Mouse (Mus musculus) cerebellum, adult 9-10 months (tissue): ENCODE measurements at regions not wholly inside any gene's neighbourhood (a gene's known extent, or its start where the extent isn't known, plus 50 kb on each side); places are given as distances from the start of the nearest gene placed in this dataset.

Experiments
- DNase-seq: peaks from one replicate; pipeline ENCODE4 v3.0.0; 2022

- DNase-seq = no peak
Observed at GRCm38 (mm10) chr2:9595236-9595850, 285.7 kb upstream of the 4930412O13Rik start.

DNA sequence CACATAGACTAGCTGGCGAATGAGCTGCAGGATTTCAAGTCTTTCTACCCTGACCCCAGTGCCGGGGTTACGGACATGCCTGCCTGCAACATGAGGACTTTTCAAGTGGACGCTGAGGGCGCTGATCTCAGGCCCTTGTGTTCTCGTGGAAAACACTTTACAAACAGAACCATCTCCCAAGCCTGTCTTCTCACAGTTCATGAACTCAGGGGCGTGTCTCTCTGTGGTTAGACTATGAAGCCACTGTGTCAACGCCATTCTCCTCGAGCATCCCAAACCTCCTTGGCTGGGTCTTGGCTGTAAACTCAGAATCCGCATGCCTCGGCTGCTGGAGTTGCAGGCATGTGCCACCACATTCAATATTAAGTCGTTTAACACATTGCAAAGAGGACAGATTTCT is 284.9 kb upstream of the 4930412O13Rik start:
- DNase-seq = no peak

GRCm38 (mm10) chr2:9604984-9605383 is 276.1 kb upstream of the 4930412O13Rik start:
- no peak for DNase-seq

- peak; percentile 25 for DNase-seq
Observed at GRCm38 (mm10) chr2:9607547-9607946, 273.5 kb upstream of the 4930412O13Rik start.

DNA sequence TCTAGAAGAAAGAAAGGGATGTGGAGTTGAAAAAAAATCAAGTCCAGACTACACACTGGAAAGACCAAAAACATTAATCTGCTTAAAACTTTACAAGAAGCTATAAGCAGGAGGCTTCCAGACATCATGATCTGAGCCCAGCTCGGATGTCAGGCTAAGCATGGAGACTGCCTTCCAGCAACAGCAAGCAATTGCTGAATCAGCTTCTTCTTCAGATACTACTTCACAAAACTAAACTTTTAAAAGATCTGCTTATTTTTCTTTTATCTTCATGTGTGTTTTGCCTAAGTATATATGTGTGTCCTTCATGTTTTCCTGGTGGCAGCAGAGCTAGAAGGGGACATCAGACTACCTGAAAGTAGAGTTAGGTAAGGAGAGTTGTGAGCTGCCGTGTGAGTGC is 266.6 kb upstream of the 4930412O13Rik start:
- DNase-seq = no peak

DNA sequence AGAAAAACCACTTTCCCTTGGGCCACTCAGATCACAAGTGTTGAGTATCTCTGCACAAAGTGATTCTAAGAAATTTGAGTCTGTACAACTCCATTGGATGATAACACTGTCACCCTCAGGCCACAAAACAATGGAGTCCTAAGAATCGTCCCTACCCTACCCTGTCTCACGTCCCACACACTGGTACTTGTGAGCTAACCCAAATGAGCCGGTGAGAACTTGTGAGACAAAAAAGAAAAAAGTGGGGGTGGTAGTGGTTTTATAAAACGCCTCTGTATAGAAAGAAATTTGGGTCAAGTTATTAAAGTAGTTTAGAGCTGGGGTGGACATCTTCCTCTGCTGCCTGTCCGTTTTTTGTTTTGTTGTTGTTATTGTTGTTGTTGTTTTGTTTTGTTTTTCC is 264.8 kb upstream of the 4930412O13Rik start:
- no peak for DNase-seq

GRCm38 (mm10) chr2:9620303-9621244 is 260.5 kb upstream of the 4930412O13Rik start:
- peak; percentile 87 for DNase-seq

GRCm38 (mm10) chr2:9623702-9624101 is 257.4 kb upstream of the 4930412O13Rik start:
- DNase-seq = no peak

DNA sequence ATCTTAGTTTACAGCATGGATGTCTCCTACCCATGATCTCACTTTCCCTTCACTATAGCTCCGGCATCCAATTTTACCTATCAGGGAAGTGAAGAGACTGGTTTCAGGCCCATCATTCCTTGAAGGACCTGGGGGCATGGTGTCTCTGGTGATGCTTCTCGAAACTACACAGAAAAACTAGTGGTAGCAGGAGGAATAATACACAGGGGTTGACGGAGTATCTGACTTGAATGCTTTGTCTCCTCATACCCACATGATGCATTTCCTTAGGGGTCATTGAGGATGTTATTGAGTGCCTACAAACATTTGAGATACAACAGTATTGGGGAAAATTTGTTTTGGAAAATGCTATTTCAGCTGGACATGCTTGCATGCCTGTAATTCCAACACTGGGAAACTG is 253.0 kb upstream of the 4930412O13Rik start:
- DNase-seq = no peak

- no peak for DNase-seq
Observed at GRCm38 (mm10) chr2:9632719-9633446, 248.2 kb upstream of the 4930412O13Rik start.

DNA sequence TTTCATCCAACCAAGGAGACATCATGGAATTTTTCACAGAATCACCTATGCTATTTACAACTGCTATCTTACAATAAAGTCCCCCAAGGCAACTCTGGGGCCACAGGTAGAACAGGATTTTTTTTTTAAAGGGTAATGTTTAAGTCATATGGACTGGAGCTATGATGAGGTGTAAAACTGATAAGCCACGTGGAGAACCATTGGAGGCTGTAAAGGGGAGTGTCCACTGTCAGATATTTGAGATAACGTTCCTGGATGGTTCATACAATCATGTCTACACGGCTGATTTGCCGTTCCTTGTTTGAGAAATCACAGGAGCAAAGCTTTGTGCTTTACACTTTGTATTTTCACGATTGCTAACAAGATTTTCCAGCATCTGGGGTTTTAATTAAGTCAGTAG is 241.8 kb upstream of the 4930412O13Rik start:
- DNase-seq = no peak

DNA sequence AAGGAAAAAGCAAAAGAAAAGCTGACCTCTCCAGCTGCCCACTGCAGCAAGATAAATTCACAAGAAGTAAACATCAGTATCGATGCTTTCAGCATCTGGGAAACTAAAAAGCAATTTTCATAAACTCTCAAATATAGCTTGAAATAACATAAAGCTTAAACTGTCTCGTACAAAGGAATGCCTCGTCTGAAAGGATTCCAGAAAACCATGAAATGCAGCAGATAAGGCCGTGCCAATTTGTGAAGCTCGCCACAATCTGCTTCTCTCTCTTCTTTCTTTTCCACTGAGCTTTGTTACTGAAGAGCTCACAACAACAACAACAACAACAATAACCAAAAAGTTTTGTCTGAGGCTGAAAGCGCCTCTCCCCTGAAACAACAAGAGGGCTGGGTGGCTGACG is 239.4 kb upstream of the 4930412O13Rik start:
- DNase-seq = no peak

GRCm38 (mm10) chr2:9642411-9642810 is 238.6 kb upstream of the 4930412O13Rik start:
- no peak for DNase-seq

GRCm38 (mm10) chr2:9646466-9646865 is 234.6 kb upstream of the 4930412O13Rik start:
- DNase-seq = no peak

GRCm38 (mm10) chr2:9646963-9647362 is 234.1 kb upstream of the 4930412O13Rik start:
- no peak for DNase-seq

DNA sequence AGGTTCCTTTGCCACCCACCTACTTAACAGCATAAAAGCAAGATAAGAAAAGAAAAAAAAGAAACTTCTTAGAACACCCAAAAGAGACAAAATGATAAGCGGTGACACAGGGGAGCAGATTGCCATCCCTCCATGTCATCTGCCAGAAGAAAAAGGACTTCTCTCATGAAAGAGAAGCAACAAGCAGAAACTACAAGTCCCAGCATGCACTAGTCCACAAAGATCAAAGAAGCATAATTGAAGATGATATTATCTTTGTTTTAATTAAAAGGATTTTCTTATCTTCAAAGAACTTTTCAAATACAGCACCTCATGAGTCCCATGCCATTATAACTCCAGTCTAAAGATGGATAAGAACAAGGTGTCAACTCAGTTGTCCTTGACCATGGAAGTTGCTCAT is 231.0 kb upstream of the 4930412O13Rik start:
- DNase-seq = no peak

- no peak for DNase-seq
Observed at GRCm38 (mm10) chr2:9658880-9659279, 222.2 kb upstream of the 4930412O13Rik start.

DNA sequence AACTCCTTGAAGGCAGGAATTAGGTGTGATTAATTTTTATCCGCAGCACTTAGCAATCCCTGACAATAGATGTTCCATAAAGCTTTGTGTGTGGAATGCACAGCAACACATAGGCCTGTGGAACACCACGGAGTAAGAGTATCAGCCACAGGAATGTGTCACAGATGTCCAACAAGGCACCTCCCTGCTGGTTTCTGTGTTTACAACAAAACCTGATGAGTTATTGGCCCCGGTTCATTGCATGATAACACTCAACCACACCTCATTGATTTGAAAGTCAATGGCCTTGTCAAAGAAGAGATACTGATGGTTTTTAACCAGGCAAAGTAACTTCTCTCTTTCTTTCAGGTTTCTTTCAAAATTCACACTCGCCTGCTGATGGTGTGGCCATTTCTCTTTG is 211.4 kb upstream of the 4930412O13Rik start:
- no peak for DNase-seq

GRCm38 (mm10) chr2:9681691-9682152 is 199.3 kb upstream of the 4930412O13Rik start:
- no peak for DNase-seq

GRCm38 (mm10) chr2:9683673-9684210 is 197.3 kb upstream of the 4930412O13Rik start:
- DNase-seq = no peak

DNA sequence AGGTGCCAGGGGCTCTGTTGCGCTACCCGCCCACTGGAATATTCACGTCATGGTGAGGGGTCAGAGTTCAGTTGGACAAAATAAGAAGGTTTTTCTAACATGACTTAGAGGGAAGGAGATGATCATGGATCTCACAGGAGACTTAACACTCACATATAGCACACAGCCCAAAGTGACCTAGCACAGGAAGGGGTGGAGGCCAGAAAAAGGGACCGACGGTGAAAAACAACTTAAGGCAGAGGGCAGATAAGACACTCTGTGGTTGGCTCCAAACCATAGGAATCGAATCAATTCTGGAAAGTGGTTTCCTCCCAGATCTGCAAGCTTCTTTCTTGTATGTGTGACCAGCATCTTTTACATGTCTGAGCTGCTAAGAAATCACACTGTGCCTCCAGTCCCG is 192.9 kb upstream of the 4930412O13Rik start:
- DNase-seq = no peak

- no peak for DNase-seq
Observed at GRCm38 (mm10) chr2:9689518-9689917, 191.5 kb upstream of the 4930412O13Rik start.

DNA sequence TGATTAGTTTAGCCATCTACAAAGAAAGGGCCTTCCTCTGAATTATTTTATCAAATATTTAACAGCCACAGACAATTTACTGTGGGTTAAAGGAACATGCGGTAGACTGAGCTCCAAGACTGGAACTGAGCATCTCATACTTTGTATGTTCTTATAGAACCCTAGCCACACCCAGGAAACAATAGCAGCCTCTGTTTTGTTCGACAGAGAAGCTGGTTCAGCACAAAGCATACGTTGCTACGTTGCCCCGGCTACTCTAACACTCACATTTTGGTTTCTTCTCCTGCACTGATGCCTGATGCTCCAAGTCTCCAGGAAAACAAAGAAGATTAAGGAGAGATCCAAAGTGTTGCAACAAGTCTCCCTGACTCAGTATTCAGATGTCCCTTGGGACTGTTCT is 189.5 kb upstream of the 4930412O13Rik start:
- no peak for DNase-seq
